Mouse (Mus musculus) limb, embryonic 12.5 days (tissue): ENCODE results near the gene Dnajc11. TPM values are rescaled to one million over a fixed set of nuclear protein-coding genes. Genes with fewer than 3 reads are reported as not detected.
A peak's percentile ranks its signal among the peaks of the same experiment; 100 is the strongest.

ENCODE experiments used
- ATAC-seq: fragments of 200-750 bp; cut with Nextera tagmentation; 2 replicates; pipeline ENCODE4 v1.8.0; 2017; ENCODE audit warnings: low read depth, moderate TSS enrichment; ENCODE audit not compliant: insufficient number of reproducible peaks, insufficient read depth, low FRiP score, low TSS enrichment
- H3K27ac ChIP-seq: fragments of 300-500 bp; sonication (generic); 2 replicates; pipeline ENCODE4 v1.5.1; 2016; ENCODE audit warnings: mild to moderate bottlenecking, moderate library complexity
- H3K27me3 ChIP-seq: fragments of 300-500 bp; sonication (generic); 2 replicates; pipeline ENCODE4 v1.6.1; 2016; ENCODE audit warnings: mild to moderate bottlenecking, moderate library complexity
- H3K36me3 ChIP-seq: fragments of 300-500 bp; sonication (generic); 2 replicates; pipeline ENCODE4 v1.6.1; 2016; ENCODE audit warnings: mild to moderate bottlenecking, moderate library complexity
- H3K4me1 ChIP-seq: fragments of 300-500 bp; sonication (generic); replicated peaks from 2 replicates; pipeline ENCODE4 v1.6.1; 2016
- H3K4me2 ChIP-seq: fragments of 300-500 bp; sonication (generic); 2 replicates; pipeline ENCODE4 v1.6.1; 2016; ENCODE audit warnings: mild to moderate bottlenecking, moderate library complexity
- H3K4me3 ChIP-seq: fragments of 300-500 bp; sonication (generic); replicated peaks from 2 replicates; pipeline ENCODE4 v1.5.1; 2016; ENCODE audit warnings: mild to moderate bottlenecking
- H3K9ac ChIP-seq: fragments of 300-500 bp; sonication (generic); replicated peaks from 2 replicates; pipeline ENCODE4 v1.6.1; 2016; ENCODE audit warnings: mild to moderate bottlenecking, moderate library complexity
- H3K9me3 ChIP-seq: fragments of 300-500 bp; sonication (generic); 2 replicates; pipeline ENCODE4 v1.6.1; 2016; ENCODE audit warnings: mild to moderate bottlenecking, moderate library complexity
- WGBS: fragments of 180-500 bp; shearing (Covaris S2); methylation state at CpG from one replicate; pipeline ENCODE4 v1.1.7; 2016; 5-methylcytosine and 5-hydroxymethylcytosine counted together
- polyA plus RNA-seq: library from polyadenylated mRNA; unstranded; fragments of >200 nt; fragmentation: Nextera tagmentation; extraction: Ambion mirVana; gene quantifications from 2 replicates; pipeline ENCODE4 v1.2.1, GENCODE M21; 2016

The Dnajc11 gene
- polyA plus RNA-seq, 1 experiment from 2014 or later, result 93.3 TPM

DNA sequence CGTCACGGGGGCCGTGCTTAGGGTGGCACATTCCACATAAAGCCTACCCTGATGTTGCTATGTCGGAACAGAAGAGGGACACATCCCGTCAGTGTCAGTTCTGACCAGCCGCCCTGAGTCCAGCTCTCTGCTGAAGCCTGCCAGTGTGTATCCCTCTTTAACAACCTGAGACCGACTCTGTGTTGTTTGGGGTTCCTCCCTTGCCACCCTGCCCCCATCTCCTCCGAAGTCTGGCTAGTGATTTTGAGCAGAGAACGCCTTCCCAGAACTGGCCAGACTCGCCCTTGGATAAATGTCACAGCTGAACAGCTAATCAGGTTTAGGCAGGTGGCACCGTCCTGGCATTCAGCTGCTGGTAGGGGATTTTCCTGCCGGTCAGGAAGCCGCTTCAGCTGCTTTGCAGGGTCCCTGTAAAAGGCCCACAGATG is 77.2 kb downstream of the Dnajc11 start:
- H3K4me3 ChIP-seq, result peak overlapping the region; percentile 85
- H3K9ac ChIP-seq, result peak overlapping the region; percentile 75
- H3K36me3 ChIP-seq, result peaks cover 39% of the 10 kb centered on the region
- H3K9me3 ChIP-seq, result no peaks in the 10 kb centered on the region
- WGBS, result 13% methylated on average over 13 of the region's 13 CpGs
- peaks cover 31% of the 10 kb centered on the region for H3K4me1 ChIP-seq
- H3K27me3 ChIP-seq, result peaks cover 15% of the 10 kb centered on the region; the same call in 1 of the 2 replicates
- H3K4me2 ChIP-seq, result peak overlapping the region; percentile 100
- ATAC-seq, result no peak
- H3K27ac ChIP-seq, result 0 out of 2 replicates have a peak overlapping the region, but pooled peaks have one; percentile 87

DNA sequence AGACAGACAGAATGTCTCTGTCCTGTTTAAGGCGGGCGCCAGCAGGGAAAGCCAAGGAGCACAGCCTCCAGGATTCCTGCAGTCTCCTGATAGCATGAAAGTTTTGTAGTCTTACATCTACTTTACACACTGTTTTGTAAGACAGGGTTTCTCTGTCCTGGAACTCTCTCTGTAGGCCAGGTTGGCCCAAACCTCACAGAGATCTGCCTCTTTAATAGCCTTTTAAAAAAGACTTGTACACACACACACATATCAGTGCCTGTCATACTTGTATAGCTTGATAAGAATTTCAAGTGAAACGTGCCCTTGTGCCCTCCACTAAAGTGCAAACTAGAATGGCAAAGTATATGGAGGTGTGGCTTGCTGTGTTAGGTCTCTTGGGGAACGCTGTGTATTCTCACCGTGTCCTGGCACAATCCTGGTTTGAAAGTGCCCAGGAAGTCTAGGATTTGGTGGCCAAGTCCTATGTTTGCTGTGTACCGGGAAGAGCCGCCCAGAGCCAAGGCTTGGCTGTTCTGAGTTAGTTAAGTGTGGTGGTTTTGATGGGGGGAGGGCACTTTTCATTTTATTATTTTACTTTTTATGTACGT is 77.8 kb downstream of the Dnajc11 start:
- Histone ChIP-seq H3K9ac (peak overlapping the region; percentile 75), H3K4me1 (peaks cover 31% of the 10 kb centered on the region)

GRCm38 (mm10) chr4:152012109-152012508 is 78.6 kb downstream of the Dnajc11 start:
- 96% methylated on average over 16 of the region's 16 CpGs for WGBS
- Histone ChIP-seq H3K9me3 (no peaks in the 10 kb centered on the region), H3K27ac (no peak overlapping the region), H3K27me3 (peaks cover 11% of the 10 kb centered on the region; the same call in 1 of the 2 replicates), H3K9ac (no peak overlapping the region), H3K4me1 (peaks cover 31% of the 10 kb centered on the region), H3K4me2 (no peak overlapping the region; the same call in 1 of the 2 replicates), H3K4me3 (no peak overlapping the region), H3K36me3 (peaks cover 53% of the 10 kb centered on the region)
- no peak for ATAC-seq

More for the DNA sequence above, 77.8 kb downstream of the Dnajc11 start:
- WGBS, result 79% methylated on average over 8 of the region's 8 CpGs
- H3K27ac ChIP-seq, result no peak overlapping the region
- peaks cover 44% of the 10 kb centered on the region for H3K36me3 ChIP-seq
- ATAC-seq, result no peak
- peak overlapping the region; percentile 85 for H3K4me3 ChIP-seq
- no peaks in the 10 kb centered on the region for H3K9me3 ChIP-seq
- H3K4me2 ChIP-seq, result peak overlapping the region; percentile 100
- peaks cover 14% of the 10 kb centered on the region; the same call in 1 of the 2 replicates for H3K27me3 ChIP-seq

- ATAC-seq, result no peak
- H3K27me3 ChIP-seq, result peaks cover 11% of the 10 kb centered on the region; the same call in 1 of the 2 replicates
- H3K36me3 ChIP-seq, result peaks cover 63% of the 10 kb centered on the region
- H3K9ac ChIP-seq, result no peak overlapping the region
- H3K27ac ChIP-seq, result no peak overlapping the region
- no peaks in the 10 kb centered on the region for H3K9me3 ChIP-seq
- peaks cover 22% of the 10 kb centered on the region for H3K4me1 ChIP-seq
- 83% methylated on average over 12 of the region's 12 CpGs for WGBS
- no peak overlapping the region for H3K4me2 ChIP-seq
- H3K4me3 ChIP-seq, result no peak overlapping the region
Measured at GRCm38 (mm10) chr4:152013036-152013813, 79.7 kb downstream of the Dnajc11 start.

GRCm38 (mm10) chr4:152019073-152019472 is 85.6 kb downstream of the Dnajc11 start:
- WGBS, result 94% methylated on average over 6 of the region's 6 CpGs
- ATAC-seq, result no peak
- Histone ChIP-seq H3K27me3 (no peaks in the 10 kb centered on the region), H3K36me3 (peaks cover 99% of the 10 kb centered on the region), H3K27ac (no peak overlapping the region), H3K4me3 (no peak overlapping the region), H3K4me1 (no peaks in the 10 kb centered on the region), H3K9ac (no peak overlapping the region), H3K4me2 (no peak overlapping the region), H3K9me3 (no peaks in the 10 kb centered on the region)

GRCm38 (mm10) chr4:152020024-152020423 is 86.5 kb downstream of the Dnajc11 start:
- WGBS, result 90% methylated on average over 21 of the region's 21 CpGs
- Histone ChIP-seq H3K4me3 (no peak overlapping the region), H3K27ac (no peak overlapping the region), H3K27me3 (no peaks in the 10 kb centered on the region), H3K4me2 (no peak overlapping the region), H3K36me3 (peaks cover 99% of the 10 kb centered on the region), H3K9ac (no peak overlapping the region), H3K4me1 (peaks cover 8% of the 10 kb centered on the region), H3K9me3 (no peaks in the 10 kb centered on the region)
- ATAC-seq, result no peak

DNA sequence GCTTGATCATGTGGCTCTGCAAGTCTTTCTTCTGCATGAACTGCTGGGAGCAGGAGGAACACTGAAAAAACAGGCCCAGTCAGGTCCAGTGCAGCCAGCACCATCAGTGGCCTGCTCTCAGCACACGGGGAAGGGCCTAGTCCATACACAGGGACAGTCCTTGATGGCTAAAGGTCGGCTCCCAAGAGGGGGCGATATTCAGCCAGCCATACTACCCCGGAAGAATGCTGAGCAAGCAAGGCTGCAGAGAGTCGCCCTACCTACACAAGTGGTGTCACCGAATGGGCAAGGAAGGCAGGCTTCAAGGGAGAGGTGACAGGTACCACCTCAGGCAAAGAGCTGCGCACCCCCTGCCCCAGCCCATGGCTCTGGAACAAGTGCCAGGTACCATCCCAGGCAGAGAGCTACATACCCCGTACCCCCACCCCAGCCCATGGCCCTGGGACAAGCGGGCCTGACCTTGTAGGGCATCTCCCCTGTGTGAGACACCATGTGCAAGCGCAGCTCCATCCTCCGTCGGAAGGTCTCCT is 88.1 kb downstream of the Dnajc11 start:
- ATAC-seq, result no peak
- Histone ChIP-seq H3K4me1 (peaks cover 25% of the 10 kb centered on the region), H3K27me3 (no peaks in the 10 kb centered on the region), H3K4me2 (no peak overlapping the region), H3K27ac (no peak overlapping the region), H3K9ac (no peak overlapping the region), H3K4me3 (no peak overlapping the region), H3K36me3 (peaks cover 93% of the 10 kb centered on the region), H3K9me3 (no peaks in the 10 kb centered on the region)
- WGBS, result 83% methylated on average over 12 of the region's 12 CpGs

- no peak overlapping the region for H3K4me2 ChIP-seq
- peaks cover 84% of the 10 kb centered on the region for H3K36me3 ChIP-seq
- H3K27ac ChIP-seq, result no peak overlapping the region
- peaks cover 28% of the 10 kb centered on the region for H3K4me1 ChIP-seq
- no peak overlapping the region for H3K9ac ChIP-seq
- 87% methylated on average over 8 of the region's 8 CpGs for WGBS
- no peaks in the 10 kb centered on the region for H3K27me3 ChIP-seq
- no peaks in the 10 kb centered on the region for H3K9me3 ChIP-seq
- ATAC-seq, result no peak
- no peak overlapping the region for H3K4me3 ChIP-seq
Measured at GRCm38 (mm10) chr4:152022506-152022905, 89.0 kb downstream of the Dnajc11 start.

DNA sequence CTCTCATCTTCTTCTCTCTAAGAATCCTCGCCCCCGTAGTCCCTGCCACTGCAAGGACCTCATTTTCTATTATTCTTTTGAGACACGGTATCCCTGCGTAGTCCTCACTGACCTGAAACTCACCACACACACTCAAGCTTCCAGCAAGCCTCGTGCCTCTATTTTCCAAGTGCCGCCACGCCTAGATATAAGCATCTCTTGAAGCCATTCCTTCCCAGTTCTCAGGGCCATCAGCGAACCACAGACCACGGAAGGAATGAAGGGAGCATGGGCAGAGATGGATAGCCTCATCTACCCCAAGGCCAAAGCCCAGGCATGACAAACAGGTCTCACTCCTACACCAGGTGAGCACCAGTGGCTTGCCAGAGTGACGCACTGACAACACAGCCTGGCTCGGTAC is 91.0 kb downstream of the Dnajc11 start:
- Histone ChIP-seq H3K27me3 (no peaks in the 10 kb centered on the region), H3K4me1 (peaks cover 39% of the 10 kb centered on the region), H3K9ac (0 out of 2 replicates have a peak overlapping the region, but pooled peaks have one; percentile 23), H3K4me3 (no peak overlapping the region), H3K4me2 (peak overlapping the region; percentile 97; the same call in 1 of the 2 replicates), H3K27ac (no peak overlapping the region), H3K9me3 (no peaks in the 10 kb centered on the region), H3K36me3 (peaks cover 65% of the 10 kb centered on the region)
- no peak for ATAC-seq
- 91% methylated on average over 11 of the region's 11 CpGs for WGBS

DNA sequence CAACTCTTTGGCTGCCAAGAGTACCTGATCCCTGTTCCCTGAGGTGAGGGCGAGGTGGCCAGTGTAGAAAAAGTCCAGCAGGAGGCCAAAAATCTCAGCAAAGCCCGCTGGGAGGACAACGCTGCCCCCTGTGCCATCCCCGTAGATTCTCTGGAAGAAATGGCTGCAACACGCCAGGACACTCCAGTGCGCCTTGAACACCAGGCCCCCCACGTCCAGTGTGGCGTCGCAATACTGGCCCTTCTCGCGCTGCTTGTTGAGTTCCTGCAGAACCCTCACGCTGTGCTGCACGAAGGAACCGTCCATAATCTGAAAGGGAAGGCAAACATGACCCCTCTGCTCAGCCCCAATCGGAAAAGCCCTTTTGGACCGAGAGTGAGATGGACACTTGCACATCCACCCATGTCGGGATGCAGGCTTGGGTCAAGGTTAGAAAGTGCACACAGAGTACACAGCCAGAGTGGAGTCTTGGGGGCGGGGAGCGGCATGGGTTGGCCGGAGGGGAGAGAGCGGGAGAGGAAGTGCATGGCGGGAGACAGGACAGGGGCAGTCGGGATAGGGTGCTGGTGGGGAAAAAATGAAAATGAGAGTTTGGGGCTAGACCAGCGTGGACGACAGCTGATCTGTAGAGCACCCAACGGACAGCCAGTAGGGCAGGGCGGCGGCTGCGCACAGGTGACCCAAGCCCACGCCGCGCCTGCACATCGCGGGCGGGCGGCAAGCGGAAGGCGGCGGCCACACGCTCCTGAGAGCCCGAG is 93.4 kb downstream of the Dnajc11 start:
- Histone ChIP-seq H3K4me2 (peak overlapping the region; percentile 97), H3K36me3 (peaks cover 41% of the 10 kb centered on the region), H3K9me3 (no peaks in the 10 kb centered on the region), H3K4me1 (peaks cover 39% of the 10 kb centered on the region), H3K4me3 (peak overlapping the region; percentile 80), H3K27ac (peak overlapping the region; percentile 71), H3K9ac (peak overlapping the region; percentile 74), H3K27me3 (no peaks in the 10 kb centered on the region)
- ATAC-seq, result peak; percentile 62
- 3% methylated on average over 41 of the region's 41 CpGs for WGBS
